Mouse (Mus musculus) adrenal gland, postnatal 10 days (tissue): Measurements from ENCODE around the gene Cfap54. TPM values are rescaled to one million over a fixed set of nuclear protein-coding genes. Genes with fewer than 3 reads are reported as not detected.

Experiments
- DNase-seq: peaks from one replicate; pipeline ENCODE4 v3.0.0; 2021; ENCODE audit warnings: mixed read lengths
- total RNA-seq, 2 experiments: library from RNA; stranded (reverse); gene quantifications; 2 replicates each; pipeline ENCODE4 v1.2.3; 2021

The Cfap54 gene
- total RNA-seq, 2 experiments from 2014 or later, result 7.3 to 10.2 TPM

GRCm38 (mm10) chr10:93053315-93053714, 28.1 kb downstream of the Cfap54 start:
- no peak for DNase-seq

DNA sequence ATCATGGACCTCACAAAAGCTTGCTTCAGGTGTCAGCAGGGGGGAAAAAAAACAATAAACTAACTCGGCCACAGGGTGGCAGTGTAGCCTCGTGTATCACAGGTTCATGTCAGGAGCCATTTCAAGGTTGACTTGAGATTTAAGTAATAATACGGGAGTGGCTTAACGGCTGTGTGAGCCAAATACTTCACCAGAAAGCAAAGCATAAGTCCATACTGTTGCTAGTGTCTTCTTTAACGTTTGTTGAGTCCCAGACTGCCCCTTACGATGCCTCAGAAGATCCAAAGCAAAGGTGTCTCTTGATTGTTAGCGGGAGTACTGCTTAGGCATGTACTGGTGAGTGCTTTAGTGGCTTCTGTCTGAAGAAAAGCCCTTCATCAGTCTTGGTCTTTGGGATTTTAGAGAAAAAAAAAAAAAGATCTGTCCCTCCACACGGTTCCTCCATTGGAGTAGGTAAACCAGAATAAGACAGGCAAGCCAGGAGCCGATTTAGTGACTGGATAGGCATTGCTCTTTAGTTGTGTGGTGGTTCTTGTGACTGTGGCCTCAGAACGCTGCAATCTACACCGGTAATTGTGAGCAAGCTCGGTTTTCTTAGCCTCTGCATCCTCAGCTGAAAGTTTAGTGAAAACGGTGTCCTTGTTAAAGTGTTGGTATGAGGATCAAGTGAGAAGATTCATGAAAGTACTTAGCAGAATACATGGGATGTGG, 30.2 kb downstream of the Cfap54 start:
- peak; percentile 86 for DNase-seq

GRCm38 (mm10) chr10:93050571-93050970, 30.8 kb downstream of the Cfap54 start:
- DNase-seq, result no peak

GRCm38 (mm10) chr10:93043195-93043594, 38.2 kb downstream of the Cfap54 start:
- DNase-seq, result no peak

- no peak for DNase-seq
These were observed 39.6 kb downstream of the Cfap54 start for GRCm38 (mm10) chr10:93041850-93042249.

- no peak for DNase-seq
These were observed 40.0 kb downstream of the Cfap54 start for GRCm38 (mm10) chr10:93041392-93041791.

DNA sequence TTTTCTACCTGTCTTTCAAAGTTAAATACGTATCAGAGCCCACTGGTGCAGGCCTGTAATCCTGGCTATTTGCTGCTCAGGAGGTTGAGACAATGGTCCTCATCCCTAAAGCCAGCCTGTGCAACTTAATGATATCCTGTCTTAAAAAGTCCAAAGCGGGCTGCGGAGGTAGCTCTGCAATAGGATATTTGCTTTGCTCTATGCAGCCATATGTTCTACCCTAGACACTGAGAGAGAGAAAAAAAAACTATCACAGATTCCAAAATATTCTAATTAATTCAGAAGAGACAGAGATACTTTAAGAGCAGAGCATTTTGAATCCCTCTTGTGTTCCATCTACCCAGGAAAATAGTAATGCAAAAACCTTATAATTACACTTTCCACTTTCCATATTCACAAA, 44.9 kb downstream of the Cfap54 start:
- no peak for DNase-seq

DNA sequence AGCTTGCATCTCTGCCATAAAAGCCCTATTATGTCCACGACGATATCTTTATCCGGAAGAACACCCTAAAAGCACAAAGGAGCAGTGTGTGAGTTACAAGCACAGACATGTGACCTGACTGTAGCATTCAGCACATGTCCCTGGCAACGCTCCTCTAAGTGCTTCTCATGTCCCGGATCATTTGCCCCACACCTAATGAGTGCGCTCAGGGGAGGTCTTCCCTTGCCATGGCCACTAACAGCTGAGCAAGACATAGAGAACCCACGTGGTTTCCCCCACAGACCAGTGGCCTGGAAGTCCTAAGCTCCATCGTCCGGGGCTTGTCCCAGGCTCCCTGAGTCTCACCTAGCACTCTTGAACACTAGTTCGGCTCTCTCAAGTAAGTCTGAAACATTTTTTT, 45.9 kb downstream of the Cfap54 start:
- DNase-seq, result no peak

DNA sequence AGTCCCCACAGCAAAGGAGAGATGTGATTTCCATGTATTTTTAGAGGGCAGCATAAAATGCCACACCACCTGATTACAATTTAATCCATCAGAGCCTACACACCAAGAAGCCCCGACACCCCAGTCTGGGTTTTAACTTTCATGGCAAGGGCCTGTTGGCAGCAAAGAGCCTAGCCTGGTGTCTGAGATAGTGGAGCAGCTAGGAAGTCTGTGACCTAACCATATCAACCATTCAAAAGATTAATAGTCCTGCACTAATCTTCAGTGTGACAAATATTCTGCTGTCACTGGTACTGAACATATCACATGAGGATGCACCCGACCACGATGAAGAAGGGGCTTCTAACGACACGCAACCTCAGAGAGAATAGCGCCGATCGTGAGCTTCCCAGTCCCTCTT, 58.1 kb downstream of the Cfap54 start:
- no peak for DNase-seq

- peak; percentile 70 for DNase-seq
These were observed 67.2 kb downstream of the Cfap54 start for GRCm38 (mm10) chr10:93014059-93014795.

- DNase-seq, result no peak
These were observed 70.3 kb downstream of the Cfap54 start for GRCm38 (mm10) chr10:93011085-93011484.

DNA sequence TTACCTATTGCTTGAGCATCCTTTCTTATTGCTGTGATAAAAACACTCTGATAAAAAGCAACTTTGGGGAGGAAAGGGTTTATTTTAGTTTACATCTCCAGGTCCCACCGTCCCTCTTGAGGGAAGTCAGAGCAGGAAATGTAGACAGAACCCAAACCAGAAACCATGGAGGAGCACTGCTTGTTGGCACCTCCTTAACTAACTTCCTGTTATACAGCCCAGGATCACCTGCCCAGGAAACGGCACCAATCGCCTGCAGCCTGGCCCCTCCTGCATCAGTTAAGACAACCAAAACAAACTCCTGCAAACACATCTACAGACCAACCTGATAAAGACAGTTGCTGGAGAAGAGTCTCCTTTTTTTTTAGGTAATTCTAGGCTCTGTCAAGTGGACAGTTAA, 74.4 kb downstream of the Cfap54 start:
- no peak for DNase-seq

GRCm38 (mm10) chr10:93006405-93006804, 75.0 kb downstream of the Cfap54 start:
- no peak for DNase-seq

- no peak for DNase-seq
These were observed 82.9 kb downstream of the Cfap54 start for GRCm38 (mm10) chr10:92998536-92998935.

- no peak for DNase-seq
These were observed 86.2 kb downstream of the Cfap54 start for GRCm38 (mm10) chr10:92995186-92995585.

- DNase-seq, result no peak
These were observed 87.1 kb downstream of the Cfap54 start for GRCm38 (mm10) chr10:92994340-92994739.

DNA sequence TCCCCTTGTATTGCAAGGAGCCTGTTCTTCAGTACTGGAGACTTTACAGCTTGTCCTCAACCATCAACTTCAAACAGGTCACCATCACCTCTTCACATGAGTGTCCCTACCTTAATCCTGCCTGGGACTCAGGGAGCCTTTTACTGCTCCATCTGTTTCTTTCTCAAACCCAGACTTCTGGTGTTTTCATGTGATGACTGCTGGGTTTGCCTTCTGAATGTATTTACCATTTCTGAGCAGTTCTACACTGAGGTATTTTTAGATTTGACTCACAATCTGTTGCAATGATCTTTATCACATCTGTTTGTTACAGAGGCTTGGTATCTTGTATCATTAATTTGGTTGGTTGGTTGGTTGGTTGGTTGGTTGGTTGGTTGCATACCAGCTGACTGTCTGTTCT, 88.9 kb downstream of the Cfap54 start:
- DNase-seq, result no peak

GRCm38 (mm10) chr10:92990576-92990975, 90.8 kb downstream of the Cfap54 start:
- no peak for DNase-seq

- no peak for DNase-seq
These were observed 116.3 kb downstream of the Cfap54 start for GRCm38 (mm10) chr10:92965134-92965533.

DNA sequence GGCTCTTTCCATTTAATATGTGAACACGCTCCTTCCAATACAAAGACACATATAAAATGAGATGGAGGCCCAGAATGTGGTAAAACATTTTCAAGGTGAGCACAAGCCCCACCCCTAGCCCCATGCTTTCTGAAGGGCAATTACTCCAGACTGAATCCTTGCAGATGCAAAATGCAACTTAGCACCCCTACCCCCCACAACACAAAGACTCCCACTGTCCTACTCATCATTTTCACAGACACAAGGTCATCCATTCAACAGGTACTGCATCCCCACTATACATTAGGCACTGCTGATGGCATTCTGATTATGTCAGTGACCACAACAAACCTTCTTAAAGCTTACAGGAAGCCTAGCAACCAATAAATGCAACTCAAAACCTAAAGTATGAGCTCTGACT, 131.4 kb downstream of the Cfap54 start:
- no peak for DNase-seq

DNA sequence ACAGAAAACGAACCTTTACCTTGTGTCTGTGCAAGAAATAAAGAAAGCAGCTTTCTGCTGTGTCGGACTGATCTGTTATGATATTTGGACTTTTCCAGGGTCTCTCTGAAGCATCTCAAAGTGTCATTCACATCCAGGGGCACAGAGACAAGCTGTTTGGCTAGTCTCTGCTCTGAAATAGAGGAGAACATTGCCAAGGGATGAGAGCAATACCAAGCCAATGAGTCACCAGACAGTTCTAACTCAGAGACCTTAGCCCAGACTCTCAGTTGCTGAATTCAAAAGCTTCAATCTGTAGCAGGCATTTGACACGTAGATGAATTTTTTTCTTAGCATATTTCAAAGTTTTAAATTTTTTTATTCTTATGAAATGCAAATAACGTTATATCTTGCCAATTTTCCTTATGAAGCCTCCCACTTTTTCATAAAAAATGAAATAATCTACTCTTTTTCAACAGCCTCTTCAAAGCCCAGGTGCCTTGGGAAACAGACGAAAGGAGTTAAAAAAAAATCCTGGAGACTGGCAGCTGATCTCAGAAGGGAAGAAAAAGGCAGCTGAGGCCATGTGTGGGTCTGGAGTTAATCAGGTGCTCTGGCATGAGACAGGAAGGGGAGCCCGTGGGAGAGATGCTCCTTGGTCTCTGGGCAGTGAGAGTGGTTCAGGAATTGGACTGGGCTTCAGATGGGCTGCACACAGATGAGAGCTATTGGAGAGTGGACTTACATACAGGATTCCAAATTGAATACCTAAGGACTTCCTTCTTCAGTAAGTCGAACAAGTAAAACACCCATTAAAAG, 138.4 kb downstream of the Cfap54 start:
- DNase-seq, result no peak

DNA sequence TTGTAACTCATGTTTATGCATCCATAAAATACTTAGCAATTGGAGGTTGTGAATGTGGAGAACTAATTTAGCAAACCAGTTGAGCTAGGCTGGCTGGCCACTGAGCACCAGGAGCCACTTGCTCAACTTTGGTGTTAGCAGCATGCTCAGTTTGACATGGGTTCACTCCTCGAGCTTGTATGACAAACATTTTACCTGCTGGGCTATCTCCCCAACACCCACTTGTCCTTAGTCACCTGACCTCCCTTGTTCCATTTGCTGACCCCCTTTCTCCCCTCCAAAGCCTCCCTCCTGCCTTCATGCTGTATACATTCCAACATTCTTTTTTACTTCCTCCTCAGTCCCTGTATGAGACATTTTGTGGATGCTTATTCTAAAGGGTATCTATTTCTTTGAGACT, 139.8 kb downstream of the Cfap54 start:
- no peak for DNase-seq

- peak; percentile 30 for DNase-seq
These were observed 143.6 kb downstream of the Cfap54 start for GRCm38 (mm10) chr10:92937741-92938285.
